Mouse (Mus musculus) embryonic fibroblast, embryonic 13.5 days (primary cell): ENCODE data around the gene Sypl. TPM values are rescaled to one million over a fixed set of nuclear protein-coding genes. Genes with fewer than 3 reads are reported as not detected.
A peak's percentile ranks its signal among the peaks of the same experiment; 100 is the strongest.

Experiments
- H3K27ac ChIP-seq: 2 replicates; pipeline ENCODE4 v1.5.1; 2012; ENCODE audit warnings: low read length, control low read depth, inconsistent platforms; ENCODE audit not compliant: insufficient read depth
- H3K4me1 ChIP-seq: 2 replicates; pipeline ENCODE4 v1.6.1; 2011; ENCODE audit warnings: low read length; ENCODE audit not compliant: control insufficient read depth, insufficient read depth
- H3K4me3 ChIP-seq: 2 replicates; pipeline ENCODE4 v1.5.1; 2011; ENCODE audit warnings: mild to moderate bottlenecking, control low read depth, low read length; ENCODE audit not compliant: insufficient read depth
- CTCF ChIP-seq: IDR thresholded peaks from 2 replicates; pipeline ENCODE4 v1.5.1; 2011; ENCODE audit warnings: mild to moderate bottlenecking, control low read depth, low read length, moderate library complexity, borderline replicate concordance; ENCODE audit not compliant: insufficient read depth
- POLR2A ChIP-seq: IDR thresholded peaks from 2 replicates; pipeline ENCODE4 v1.6.1; 2011; ENCODE audit warnings: low read depth, mild to moderate bottlenecking, control low read depth, low read length, moderate library complexity
- polyA plus RNA-seq: library from polyadenylated mRNA; stranded (reverse); fragments of >200 nt; gene quantifications from 2 replicates; pipeline ENCODE4 v1.2.4, GENCODE M21; 2011; ENCODE audit warnings: low read depth; ENCODE audit not compliant: missing spikeins, insufficient read length

Sypl gene
- polyA plus RNA-seq, 1 experiment = 125 TPM

- no peaks in the 10 kb centered on the region for H3K4me1 ChIP-seq
- H3K4me3 ChIP-seq = no peak overlapping the region
- no peak overlapping the region for H3K27ac ChIP-seq
- no peak for TF ChIP-seq POLR2A
Observed at GRCm38 (mm10) chr12:32936246-32936946, 17.3 kb upstream of the Sypl start.

- TF ChIP-seq CTCF (no peak), POLR2A (no peak)
- no peak overlapping the region for H3K27ac ChIP-seq
- H3K4me1 ChIP-seq = no peaks in the 10 kb centered on the region
- no peak overlapping the region for H3K4me3 ChIP-seq
Observed at GRCm38 (mm10) chr12:32941141-32941540, 12.6 kb upstream of the Sypl start.

GRCm38 (mm10) chr12:32943347-32943746 is 10.3 kb upstream of the Sypl start:
- H3K4me1 ChIP-seq = no peaks in the 10 kb centered on the region
- TF ChIP-seq CTCF (no peak), POLR2A (no peak)
- H3K27ac ChIP-seq = no peak overlapping the region
- H3K4me3 ChIP-seq = no peak overlapping the region

DNA sequence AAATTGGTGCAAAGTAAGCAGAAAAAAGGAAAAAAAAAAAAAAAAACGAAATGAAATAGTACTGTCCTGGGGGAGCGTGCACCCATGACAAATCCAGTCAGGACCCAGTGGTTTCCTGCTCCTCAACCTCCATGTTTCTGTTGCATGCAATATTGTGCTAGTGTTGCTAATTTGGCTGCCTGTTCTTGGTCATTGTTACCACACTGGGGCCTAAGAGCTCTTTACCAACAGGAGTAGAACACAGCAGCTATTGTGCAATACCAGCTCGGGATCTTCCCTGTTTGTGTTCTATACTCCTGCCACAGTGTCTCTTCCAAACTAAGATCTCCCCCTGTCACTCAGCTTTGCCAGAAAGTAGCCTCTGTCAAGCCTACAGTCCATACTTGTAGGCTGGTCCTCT is 9.7 kb upstream of the Sypl start:
- H3K27ac ChIP-seq = no peak overlapping the region
- no peak overlapping the region for H3K4me3 ChIP-seq
- TF ChIP-seq CTCF (no peak), POLR2A (no peak)
- no peaks in the 10 kb centered on the region for H3K4me1 ChIP-seq

DNA sequence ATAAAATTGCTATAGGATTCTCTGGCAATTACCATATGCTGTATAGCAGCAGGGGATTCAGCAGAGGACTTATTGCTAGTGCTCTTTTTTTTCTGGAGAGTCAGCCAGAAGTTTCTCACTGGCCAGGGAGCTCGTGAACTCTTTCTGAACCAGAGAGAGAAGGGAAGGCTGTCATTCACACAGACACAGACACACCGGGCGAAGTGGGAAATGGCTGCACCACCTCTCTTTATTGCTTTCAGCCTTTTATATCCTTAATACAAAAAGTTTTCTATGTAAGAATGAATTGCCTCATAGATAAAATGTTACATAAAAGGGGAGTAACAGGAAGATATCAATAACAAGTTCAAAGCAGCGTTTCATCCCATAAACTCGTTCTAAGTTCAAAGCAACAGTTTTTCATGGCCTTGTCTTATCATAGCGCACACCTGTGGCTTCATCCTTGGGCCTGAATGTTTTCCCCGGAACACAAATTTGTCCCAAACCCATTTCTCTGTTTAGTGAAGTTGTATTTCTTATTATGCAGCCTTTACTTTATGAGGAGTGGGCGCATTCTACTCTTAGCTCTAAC is 8.7 kb upstream of the Sypl start:
- TF ChIP-seq CTCF (no peak), POLR2A (no peak)
- Histone ChIP-seq H3K4me3 (no peak overlapping the region), H3K4me1 (no peaks in the 10 kb centered on the region), H3K27ac (no peak overlapping the region)

DNA sequence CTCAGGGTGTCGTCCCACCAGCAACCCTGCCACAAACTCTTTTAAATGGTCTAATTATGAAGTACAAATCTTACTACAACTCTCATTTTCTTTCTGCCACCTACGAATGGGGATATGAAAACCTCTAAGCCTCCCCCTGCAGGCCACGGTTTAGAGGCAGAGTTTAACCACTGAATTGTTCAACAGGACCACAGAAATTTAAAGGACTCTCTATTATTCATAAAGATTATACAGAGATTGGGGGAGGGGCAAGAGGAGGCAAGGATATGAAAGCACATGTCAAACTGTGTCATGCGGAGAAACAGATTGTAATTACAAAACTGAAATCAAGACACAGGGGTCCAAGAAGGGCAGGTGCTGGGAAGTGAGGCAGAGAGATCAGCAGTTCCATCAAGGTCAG is 7.3 kb upstream of the Sypl start:
- H3K4me1 ChIP-seq = no peaks in the 10 kb centered on the region
- H3K4me3 ChIP-seq = no peak overlapping the region
- TF ChIP-seq CTCF (no peak), POLR2A (no peak)
- no peak overlapping the region for H3K27ac ChIP-seq

GRCm38 (mm10) chr12:32952416-32952815 is 1.3 kb upstream of the Sypl start:
- Histone ChIP-seq H3K27ac (no peak overlapping the region), H3K4me1 (no peaks in the 10 kb centered on the region), H3K4me3 (no peak overlapping the region)
- TF ChIP-seq POLR2A = no peak
- peak; percentile 67; the same call in 1 of the 2 replicates for TF ChIP-seq CTCF

DNA sequence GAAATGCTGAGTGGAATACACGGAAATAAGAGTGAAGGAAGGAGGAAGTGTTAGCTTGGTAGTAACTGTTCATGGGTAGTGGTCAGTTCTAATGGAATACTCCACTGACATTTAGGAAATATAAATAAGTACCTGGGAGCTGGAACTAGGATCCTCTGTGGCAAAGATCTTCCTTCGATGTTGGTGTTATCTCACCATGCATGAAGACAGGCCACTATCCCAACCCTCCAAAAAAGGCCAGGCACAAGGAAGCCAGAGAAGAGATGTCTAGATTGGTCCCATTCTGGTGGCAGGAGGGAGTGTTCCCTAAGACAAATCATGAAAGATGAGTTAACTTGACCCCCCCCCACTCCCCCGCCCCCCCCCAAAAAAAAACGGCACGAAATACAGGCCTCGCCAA is 625 bp upstream of the Sypl start:
- H3K27ac ChIP-seq = peak overlapping the region; percentile 80
- peak overlapping the region; percentile 38 for H3K4me3 ChIP-seq
- TF ChIP-seq CTCF = no peak
- TF ChIP-seq POLR2A = no peak
- H3K4me1 ChIP-seq = no peaks in the 10 kb centered on the region

GRCm38 (mm10) chr12:32954216-32955021 is 728 bp downstream of the Sypl start:
- H3K27ac ChIP-seq = peak overlapping the region; percentile 99
- peak overlapping the region; percentile 96 for H3K4me3 ChIP-seq
- TF ChIP-seq POLR2A = peak; percentile 89
- TF ChIP-seq CTCF = no peak
- H3K4me1 ChIP-seq = no peaks in the 10 kb centered on the region

- H3K4me3 ChIP-seq = peak overlapping the region; percentile 96
- no peaks in the 10 kb centered on the region for H3K4me1 ChIP-seq
- TF ChIP-seq POLR2A (no peak), CTCF (no peak)
- H3K27ac ChIP-seq = peak overlapping the region; percentile 99
Observed at GRCm38 (mm10) chr12:32955037-32955436, 1.3 kb downstream of the Sypl start.
